Mouse (Mus musculus) heart, postnatal 0 days (tissue): ENCODE measurements at regions not wholly inside any gene's neighbourhood (a gene's known extent, or its start where the extent isn't known, plus 50 kb on each side); places are given as distances from the start of the nearest gene placed in this dataset.

Experiments used
- CTCF ChIP-seq: IDR thresholded peaks from 2 replicates; pipeline ENCODE4 v1.5.1; 2016; ENCODE audit warnings: antibody characterized with exemption, control low read depth, low read depth
- EP300 ChIP-seq: IDR thresholded peaks from 2 replicates; pipeline ENCODE4 v1.6.1; 2016; ENCODE audit warnings: antibody characterized with exemption, low read depth

DNA sequence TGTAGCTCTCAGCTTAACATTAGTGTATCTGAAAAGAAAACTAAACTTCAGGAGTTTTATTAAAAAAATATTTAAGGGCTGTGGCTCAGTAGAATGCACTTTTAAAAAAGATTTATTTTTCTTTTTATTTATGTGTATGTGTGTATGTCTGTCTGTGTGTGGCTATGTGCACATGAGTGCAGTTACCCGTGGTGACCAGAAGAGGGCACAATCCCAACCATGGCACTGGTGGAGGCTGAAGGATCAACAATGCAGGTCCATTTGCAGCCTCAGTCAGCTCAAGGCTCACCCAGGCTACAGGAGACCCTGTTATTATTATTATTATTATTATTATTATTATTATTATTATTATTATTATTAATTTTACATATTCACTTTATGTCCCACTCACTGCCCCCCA lies 142.6 kb downstream of the Unc5cl start:
- TF ChIP-seq EP300: no peak
- TF ChIP-seq CTCF: no peak
